Mouse (Mus musculus): ENCODE data around the gene Kcnd2. TPM values are rescaled to one million over a fixed set of nuclear protein-coding genes. Genes with fewer than 3 reads are reported as not detected.

The Kcnd2 gene
- total RNA-seq, 1 experiment from 2014 or later, result 3.7 TPM

DNA sequence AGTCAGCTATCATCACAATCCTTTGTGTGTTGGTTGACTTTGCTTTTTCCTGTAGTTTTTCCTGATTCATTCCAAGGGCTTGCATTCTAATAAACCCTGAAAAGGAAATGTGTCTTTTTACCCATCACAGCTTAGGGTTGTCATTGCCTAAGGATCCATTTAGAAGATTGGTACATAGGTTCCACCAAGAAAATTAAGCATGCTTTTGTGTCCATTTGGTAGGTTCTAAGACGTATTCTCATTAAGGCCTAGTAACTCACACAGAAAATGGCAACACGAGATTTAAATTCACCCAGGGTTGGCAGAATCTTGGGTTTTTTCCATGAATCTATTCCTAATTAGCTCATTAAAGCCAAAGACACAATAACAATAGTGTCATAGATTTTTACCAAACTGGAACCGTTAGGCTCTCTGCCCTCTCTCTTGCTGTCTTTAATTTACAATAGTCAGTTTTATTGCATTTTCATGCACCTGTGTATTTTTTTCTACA is 477.6 kb downstream of the Kcnd2 start:
- no peak for DNase-seq

DNA sequence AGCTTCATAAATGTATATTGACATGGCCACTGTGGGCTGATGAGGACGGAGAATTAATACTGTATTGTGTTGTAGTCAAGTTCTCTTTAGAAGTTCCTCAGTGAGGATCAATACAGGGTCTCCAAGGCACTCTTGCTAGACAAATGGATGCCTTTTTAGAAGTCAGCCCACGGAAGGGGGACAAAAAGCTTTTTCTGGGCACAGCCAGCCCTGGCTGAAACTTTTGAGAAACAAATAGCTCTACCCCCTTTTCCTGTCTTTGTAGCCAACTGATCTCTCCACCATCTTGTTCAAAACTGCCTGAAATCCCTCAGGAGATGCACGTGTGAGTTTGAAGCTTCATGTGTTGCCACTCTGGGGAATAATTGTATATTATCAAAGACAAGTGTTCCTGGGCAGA is 482.3 kb downstream of the Kcnd2 start:
- DNase-seq, result no peak

DNA sequence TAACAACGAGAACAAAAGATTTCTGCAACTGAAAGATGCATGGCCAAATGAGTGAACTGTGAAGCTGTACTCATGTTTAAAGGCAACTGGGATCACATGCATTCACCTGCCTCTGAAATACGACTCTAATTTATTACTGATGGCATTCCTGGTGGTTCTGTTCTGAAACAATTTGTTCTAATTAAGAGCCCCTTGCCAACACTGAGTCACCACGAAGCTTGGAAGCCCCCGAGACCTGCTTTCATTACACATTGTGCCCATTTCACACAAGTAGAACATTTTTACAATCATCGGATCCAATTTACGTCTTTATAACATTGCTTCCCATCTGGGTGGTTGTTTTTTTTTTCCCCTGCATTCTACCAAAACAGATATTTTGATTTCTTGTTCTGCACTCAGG is 485.8 kb downstream of the Kcnd2 start:
- no peak for DNase-seq

DNA sequence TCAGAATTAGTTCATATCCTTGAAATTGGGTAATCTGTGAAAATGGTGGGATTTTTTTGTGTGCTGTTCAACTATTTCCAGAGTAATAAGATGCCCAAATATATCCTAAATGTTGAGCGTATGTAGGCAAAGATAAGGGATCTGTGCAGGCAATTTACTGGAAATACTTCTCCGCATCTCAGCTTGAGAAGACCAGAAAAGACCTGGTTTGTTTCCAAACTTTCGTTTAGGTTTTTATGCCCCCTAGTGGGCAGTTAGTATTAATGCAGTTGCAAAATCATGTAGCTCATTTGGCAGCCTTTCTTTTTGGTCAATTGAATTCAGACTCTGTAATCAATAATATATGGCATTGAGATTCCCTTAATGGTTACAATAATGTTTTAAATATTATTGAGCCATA is 493.9 kb downstream of the Kcnd2 start:
- no peak for DNase-seq

DNA sequence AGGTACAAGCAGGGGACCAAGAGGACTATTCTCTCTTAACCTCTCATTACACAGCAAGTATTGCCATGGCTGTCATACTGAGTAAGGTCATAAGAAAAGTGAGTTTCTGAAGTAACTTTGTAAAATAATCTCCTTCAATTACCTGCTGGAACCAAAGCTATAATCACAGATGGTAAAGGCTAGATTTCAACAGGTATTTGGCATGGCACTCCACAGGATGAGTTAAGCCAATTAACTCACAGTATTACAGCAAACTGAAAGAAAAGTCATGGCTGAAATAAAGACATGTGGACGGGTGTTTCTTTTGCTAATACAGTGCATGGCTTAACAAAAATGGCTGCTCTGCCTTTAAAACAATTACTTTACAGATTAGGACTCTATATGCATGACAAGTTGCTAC is 503.8 kb downstream of the Kcnd2 start:
- DNase-seq, result no peak

DNA sequence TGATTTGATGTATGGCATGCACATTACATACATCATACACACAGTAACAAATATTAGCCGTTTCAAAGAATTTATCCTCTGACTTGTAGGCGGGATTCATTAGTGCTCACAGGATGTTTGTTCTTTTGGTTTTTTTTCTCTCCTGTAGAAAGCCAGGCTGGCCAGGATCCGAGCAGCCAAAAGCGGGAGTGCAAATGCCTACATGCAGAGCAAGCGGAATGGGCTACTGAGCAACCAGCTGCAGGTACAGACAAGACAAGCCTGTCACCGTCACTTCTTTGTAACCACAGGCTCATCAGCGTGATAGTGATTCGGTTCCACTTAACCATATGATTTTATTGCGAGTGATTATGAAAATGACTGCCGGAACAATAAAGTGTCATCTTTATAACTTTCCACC is 506.9 kb downstream of the Kcnd2 start:
- no peak for DNase-seq

DNA sequence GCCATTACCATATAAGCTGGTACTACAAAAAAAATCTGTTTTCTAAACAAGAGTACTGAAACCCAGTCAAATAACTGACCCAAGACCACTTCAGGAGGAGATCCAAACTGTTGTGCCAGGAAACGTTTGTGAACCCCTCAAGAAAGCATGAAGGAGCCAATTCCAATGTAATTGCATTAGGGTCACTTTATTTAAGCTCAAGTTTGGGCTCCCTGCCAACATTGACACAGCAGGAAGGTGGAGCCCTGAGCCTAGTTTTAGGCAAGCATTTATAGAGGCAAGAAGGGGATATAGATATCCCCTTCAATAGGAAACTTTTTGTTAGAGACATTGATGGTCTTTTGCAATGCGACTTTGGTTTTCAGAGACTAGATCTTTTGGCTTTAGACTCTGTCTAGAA is 525.3 kb downstream of the Kcnd2 start:
- no peak for DNase-seq

DNA sequence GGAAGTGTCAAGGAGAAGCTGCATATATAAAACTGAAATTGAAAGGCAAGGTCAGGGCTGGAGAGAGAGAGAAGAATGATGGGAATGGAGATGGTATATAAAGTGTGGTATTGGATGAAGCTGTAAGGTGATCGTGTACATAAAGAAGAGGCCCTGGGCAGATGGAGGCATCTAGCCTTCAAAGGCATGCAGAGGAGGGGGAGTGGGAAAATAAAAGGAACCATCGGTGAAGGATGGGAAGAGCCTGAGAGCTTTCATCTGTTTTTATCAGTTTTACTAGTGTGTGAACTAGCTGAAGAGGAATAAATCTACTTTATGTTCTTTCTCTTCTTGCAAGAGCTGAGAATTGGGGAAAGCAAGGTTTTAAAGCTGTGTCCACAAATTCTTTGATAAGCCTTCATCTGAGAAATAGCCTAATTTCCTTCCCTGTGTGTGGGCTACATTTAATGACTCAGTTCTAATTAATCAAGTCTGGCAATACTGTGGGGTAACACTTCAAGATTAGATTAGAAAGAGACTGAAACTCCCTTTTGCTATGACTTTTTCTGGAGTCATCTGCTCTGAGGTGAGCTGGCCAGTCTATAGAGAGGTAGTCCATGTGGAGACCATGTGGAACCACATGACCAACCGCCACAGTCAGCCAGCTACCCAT is 529.4 kb downstream of the Kcnd2 start:
- DNase-seq, result no peak

DNA sequence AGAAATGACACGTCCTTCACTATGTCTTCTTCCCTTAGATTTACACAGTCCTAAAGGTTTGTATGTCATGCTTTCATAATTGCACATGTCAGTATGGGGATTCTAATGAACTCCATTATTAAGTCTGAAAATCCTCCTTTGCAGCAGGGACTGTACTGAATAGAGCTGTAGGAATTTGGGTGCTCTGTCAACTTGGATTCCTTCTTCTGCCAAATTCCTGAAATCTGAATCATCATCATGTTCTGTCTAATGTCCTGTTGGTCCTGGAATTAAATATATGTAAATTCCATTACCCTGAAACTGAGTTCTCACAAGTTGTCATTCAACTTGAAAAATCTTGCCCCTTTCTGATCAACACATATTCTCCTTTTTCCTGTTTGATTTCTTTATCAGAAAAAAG is 532.2 kb downstream of the Kcnd2 start:
- no peak for DNase-seq

DNA sequence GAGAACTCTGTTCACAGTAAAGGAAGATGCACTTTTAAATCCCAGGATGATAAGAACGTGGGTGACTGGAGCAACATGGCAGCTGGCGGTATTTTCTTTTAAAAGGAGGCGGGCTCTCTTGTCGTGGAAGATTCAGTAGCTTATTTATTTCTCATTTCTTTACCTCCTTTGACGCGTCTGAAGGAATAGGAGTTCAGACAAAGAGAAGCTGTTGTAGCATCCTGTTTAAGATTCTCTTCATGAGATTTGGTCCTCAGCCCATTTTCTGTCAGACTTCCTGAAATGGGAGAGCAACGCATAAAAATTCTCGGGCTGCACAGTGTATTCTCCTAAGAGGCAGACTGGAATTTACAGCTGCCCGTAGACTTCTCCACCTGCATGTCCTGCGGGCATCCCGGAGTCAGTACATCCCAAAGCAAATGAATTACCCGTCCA is 552.5 kb downstream of the Kcnd2 start:
- no peak for DNase-seq

DNA sequence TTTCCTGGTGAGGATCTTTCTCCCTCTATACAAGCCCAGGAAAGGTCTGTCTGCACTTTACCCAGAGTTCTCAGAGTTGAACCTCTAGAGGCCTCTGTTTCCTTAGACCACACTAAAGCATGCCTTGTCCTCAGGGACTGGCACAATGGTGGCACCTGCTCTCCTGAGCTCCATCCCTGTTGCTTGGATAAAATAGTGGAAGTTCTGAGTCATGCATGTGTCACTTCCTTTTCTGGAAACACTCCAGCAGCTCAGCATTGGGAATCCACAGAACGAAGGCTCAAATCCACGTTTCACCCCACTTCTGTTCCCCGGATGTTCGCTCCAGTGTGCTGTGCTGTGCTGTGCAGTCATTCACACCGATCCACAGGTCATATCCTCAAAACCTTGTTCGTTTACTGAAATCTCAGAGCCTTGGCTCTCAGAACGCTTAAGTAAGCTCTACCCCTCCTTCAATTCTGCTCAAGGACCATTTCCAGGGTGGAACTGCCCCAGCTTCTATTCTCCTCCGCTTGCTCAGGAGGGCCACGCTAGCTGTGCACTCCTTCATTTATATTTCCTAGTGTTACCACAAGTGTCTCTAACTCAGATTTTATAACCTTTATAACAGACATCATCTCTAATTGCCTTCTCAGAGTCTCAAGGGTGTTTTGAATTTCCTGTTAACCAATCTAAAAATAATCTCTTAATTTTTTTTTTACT is 553.6 kb downstream of the Kcnd2 start:
- peak; percentile 20 for DNase-seq

DNA sequence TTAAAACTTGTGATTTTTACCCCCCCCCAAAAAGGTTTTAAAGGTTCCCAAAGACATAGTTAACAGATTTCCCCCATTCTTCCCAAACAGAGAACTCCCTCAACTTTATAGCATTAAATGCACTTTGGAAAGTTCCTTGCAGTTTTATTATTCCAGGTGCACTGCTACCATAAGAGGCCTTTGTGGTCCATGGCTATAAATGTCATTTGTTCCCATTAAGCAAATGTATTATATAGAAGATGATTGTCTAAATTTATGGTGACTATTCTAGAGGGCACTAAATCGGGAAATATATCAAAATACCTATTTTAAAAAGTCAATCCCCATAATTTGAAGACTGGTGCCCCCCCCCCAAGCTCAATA is 554.1 kb downstream of the Kcnd2 start:
- no peak for DNase-seq

DNA sequence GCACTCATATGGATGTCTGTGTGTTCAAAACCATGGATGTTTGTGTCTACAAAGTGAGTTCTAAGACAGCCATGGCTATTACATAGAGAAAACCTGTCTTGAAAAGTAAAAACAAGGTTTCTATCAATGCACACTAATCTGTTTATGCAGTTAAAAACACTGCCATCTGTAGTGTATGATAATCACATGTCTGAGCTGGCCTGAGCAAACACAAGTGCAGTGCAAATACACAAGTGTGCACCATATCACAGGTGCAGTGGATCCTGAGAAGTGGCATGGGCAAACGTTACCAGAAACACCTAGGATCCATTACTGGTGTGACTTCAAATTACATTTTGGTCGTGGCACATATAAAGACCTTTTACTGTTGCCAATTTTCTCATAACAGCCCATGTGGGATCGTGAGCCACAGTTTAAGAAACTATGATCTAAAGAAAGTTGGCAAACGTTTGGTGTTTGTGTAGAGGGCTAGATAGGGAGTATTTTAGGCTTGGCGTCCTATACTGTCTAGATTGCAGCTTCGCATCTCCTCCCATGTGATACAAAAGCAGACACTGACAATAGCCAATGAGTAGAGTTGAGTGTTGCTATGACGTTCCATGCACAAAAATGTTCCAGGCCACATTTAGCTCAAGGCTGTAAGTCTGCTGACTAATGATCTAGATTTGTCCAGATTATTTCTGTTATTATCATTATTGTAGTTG is 559.1 kb downstream of the Kcnd2 start:
- no peak for DNase-seq
